Mouse (Mus musculus) cerebellum, adult 18-20 months (tissue): ENCODE measurements around the gene Rerg.

Source experiments
- DNase-seq, 2 experiments: peaks; one replicate each; pipeline ENCODE4 v3.0.0; 2021

Gene Rerg

GRCm38 (mm10) chr6:137170226-137170625 is at the start of gene Rerg:
Gene Rerg (minus strand): TSS chr6:137170497.
- no peak for DNase-seq

DNA sequence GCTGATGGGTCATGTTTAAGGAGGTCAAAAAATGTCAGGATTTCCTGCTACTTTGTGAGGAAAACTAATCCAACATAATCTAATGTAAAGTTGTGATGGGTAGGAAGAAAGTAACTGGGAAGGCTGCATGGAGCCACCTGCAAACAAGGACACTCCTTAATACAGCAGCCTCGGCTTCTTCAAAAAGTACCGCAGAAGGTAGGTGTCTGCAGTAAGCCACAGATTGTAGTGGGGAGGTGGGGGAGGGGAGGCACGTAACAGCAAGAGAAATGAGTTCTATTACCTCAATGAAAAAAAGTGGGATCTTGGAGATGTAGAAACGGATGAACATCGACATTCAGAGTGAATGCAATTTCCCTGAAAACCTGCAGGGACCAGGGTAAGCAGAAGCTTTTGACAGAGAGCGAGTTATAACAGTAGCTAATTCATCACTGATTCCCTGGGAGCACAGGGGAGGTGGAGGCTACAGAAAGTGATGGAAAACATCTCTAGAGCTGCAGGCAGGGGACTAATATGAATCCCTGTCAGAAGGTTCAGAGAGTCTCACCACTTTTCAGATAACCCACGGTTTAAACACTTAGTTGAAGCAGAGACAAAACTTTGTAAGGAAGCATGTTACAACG is 47.7 kb upstream of the Rerg start:
- DNase-seq: no peak

- DNase-seq: no peak
Observed at GRCm38 (mm10) chr6:137211441-137211840, 41.1 kb upstream of the Rerg start.

GRCm38 (mm10) chr6:137210991-137211390 is 40.7 kb upstream of the Rerg start:
- no peak for DNase-seq

- DNase-seq: peak; percentile 45 to 58
Observed at GRCm38 (mm10) chr6:137209992-137210391, 39.7 kb upstream of the Rerg start.

- no peak for DNase-seq
Observed at GRCm38 (mm10) chr6:137207126-137207525, 36.8 kb upstream of the Rerg start.

DNA sequence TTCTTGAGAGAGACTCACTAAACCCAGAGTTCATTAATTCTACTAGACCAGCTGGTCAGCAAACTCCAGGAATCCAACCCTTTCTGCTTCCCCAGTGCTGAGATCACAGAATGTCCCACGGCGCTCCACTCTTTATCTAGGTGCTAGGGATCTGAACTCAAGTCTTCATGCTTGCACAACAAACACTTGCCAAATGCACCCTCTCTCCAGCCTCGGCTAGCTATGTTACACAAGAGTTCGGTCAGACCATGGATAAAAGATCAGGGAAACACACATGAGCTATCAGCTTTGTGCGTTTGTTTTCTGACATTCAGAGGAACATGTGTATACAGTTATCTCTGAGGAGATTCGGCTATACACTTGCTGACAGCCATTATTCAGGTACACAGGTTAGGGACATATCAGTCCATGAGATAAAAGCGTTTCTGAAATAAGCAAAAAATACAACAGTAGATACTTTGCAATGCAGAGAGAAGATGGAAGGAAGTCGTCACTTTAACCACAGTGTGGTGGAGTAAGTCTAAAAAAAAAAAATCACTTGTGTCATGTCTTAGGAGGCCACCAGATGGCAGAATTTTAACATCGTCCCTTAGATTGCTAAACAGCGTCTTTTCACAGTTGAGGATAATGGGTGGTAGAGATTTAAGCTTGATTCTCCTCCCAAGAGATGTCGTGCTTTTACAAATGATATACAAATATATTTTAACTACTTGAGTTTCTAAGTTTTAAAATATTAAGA is 35.5 kb upstream of the Rerg start:
- no peak for DNase-seq

DNA sequence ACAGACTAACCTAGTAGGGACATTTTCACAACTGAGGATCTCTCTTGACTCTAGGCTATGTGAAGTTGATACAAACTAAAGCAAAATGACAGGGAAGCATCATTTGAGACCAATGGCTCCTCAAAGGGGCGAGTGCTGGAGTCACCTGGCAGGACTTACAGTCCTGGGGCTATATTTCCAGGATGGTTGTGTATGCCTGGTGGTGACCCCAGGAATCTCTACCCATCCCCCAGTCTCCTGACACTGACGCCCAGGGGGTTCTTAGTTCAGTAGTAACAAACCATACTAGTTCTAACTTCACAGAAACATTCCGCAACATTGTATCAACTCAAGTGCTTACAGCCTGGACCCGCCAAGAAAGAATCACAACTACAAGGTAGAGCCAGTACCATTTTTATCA is 32.4 kb upstream of the Rerg start:
- no peak for DNase-seq

- no peak for DNase-seq
Observed at GRCm38 (mm10) chr6:137201578-137201977, 31.3 kb upstream of the Rerg start.

GRCm38 (mm10) chr6:137201166-137201565 is 30.9 kb upstream of the Rerg start:
- no peak for DNase-seq

DNA sequence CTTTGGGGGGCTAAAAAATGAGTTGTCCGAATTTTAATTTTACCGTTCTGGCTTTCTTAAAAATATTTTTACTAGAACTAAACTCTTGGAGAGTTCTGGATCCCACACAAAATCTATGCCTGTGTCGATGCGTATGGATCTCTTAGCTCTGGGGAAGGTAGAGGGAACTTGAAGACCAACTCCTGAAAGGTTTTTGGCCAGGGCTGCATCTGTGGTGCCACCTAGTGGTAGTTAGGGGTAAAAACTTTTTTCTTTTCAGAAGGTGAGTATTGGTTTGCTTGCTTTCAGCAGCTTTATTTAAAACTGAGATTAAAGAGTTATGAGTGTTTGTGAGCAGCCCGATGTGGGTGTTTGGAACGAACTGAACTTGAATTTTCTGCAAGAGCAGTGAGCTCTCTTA is 21.8 kb upstream of the Rerg start:
- peak in 1 of 2 experiments; percentile 17 for DNase-seq

GRCm38 (mm10) chr6:137191026-137191425 is 20.7 kb upstream of the Rerg start:
- DNase-seq: no peak

GRCm38 (mm10) chr6:137190577-137190976 is 20.3 kb upstream of the Rerg start:
- no peak for DNase-seq

GRCm38 (mm10) chr6:137188375-137188926 is 18.2 kb upstream of the Rerg start:
- DNase-seq: no peak

DNA sequence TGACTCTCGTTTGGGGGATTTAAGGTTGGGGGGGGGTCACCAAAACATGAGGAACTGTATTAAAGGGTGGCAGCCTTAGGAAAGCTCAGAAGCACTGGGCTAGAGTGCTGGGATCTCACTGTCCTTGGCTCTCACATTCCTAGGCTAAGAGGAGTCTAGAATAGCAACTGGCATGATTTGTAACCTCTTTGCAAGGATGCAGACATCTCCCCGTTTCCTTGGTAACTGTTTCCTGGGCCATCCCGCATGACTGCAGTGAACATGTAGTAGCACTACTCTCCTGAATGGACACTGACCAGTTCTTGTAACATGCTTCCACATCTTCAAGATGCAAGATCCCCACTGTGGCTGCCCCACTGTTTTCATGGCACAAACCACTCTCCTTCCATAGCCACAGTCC is 17.1 kb upstream of the Rerg start:
- no peak for DNase-seq

GRCm38 (mm10) chr6:137180636-137181035 is 10.3 kb upstream of the Rerg start:
- DNase-seq: no peak

GRCm38 (mm10) chr6:137180115-137180514 is 9.8 kb upstream of the Rerg start:
- DNase-seq: no peak

GRCm38 (mm10) chr6:137179026-137179425 is 8.7 kb upstream of the Rerg start:
- no peak for DNase-seq

DNA sequence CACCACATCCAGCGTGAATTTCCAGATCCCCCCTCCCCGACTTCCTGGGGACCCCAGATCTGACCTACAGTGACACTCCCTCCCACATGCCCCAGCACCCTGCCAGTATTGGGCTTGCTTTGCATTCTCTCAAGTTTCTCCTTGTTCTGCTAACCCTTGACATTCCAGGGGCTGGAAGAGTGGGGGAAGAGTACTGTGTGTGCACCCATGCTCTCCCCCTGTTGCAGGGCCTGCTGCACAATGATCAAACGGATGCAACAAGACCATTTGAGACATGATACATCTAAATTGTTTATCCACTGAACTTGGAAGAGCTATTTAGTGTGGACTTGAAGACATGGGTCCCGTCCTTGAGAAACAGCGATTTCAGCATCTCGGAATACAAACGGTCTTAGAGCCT is 349 bp upstream of the Rerg start:
- DNase-seq: no peak

DNA sequence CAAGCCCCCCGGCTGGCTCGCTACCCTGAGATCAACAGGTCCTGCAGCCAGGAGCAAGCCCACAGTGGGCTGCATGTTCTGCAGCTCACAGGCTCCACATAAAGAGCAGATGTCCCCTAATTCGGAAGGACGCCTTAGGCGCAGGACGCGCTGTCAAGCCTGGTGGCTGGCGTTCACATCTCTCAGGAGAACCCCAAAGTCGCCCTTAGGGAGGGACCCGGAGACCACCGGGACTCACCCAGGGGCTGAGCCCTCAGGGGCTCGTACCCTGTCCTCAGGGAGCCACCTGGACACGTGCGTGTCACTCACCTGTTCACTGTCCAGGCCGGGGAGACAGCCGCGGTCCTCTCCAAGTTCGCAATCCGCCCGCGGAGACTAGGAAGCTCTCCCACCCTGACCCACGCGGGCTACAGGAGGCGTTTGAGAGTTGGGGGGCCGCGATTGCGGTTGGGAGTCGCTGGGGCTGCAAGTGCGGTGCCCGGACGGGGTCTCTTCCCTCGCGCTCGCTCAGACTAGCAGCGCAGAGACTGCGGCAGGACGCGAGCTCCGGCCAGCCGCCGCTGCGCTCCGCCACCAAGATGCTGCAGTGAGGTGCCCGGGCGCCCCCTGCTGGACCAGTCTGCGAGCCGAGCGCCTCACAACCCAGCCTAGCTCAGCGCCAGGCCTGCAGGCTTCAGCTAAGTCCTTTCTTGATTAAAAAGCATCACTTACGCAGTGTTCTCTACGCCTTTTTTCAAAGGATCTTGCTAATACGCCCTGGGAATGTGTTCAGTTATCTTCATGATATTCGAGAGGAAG is 927 bp downstream of the Rerg start:
- peak; percentile 73 to 88 for DNase-seq

GRCm38 (mm10) chr6:137166843-137167242 is 3.5 kb downstream of the Rerg start:
- no peak for DNase-seq

GRCm38 (mm10) chr6:137163571-137163970 is 6.7 kb downstream of the Rerg start:
- DNase-seq: no peak

GRCm38 (mm10) chr6:137163061-137163460 is 7.2 kb downstream of the Rerg start:
- no peak for DNase-seq

- no peak for DNase-seq
Observed at GRCm38 (mm10) chr6:137162481-137162880, 7.8 kb downstream of the Rerg start.
